Mouse (Mus musculus): ENCODE measurements at regions not wholly inside any gene's neighbourhood (a gene's known extent, or its start where the extent isn't known, plus 50 kb on each side); places are given as distances from the start of the nearest gene placed in this dataset.

- no peak for DNase-seq
These were observed 221.5 kb downstream of the Epha7 start for GRCm38 (mm10) chr4:29034406-29034805.

GRCm38 (mm10) chr4:29039993-29040392 lies 227.1 kb downstream of the Epha7 start:
- DNase-seq, result no peak

- DNase-seq, result no peak
These were observed 256.0 kb downstream of the Epha7 start for GRCm38 (mm10) chr4:29068678-29069621.

DNA sequence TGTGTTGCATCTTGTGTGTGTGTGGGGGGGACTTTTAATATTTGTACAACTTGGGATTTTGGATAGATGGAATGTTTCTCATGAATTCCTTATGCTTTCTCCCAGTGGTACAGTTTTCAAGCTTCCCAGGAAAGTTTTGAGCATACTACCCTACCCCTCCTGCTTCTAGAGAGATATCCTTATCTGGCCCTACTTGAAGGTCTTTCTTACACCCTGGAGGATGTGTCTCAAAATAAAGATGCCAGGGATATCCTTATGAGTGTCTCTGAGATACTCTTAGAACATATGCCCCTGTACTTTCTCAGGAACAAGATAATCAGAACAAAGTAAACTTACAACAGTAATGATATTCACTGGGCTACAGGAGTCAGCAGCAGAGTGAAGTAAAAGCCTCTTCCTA lies 261.3 kb downstream of the Epha7 start:
- no peak for DNase-seq

- DNase-seq, result no peak
These were observed 261.9 kb downstream of the Epha7 start for GRCm38 (mm10) chr4:29074851-29075250.

GRCm38 (mm10) chr4:29076683-29077082 lies 263.8 kb downstream of the Epha7 start:
- DNase-seq, result no peak

DNA sequence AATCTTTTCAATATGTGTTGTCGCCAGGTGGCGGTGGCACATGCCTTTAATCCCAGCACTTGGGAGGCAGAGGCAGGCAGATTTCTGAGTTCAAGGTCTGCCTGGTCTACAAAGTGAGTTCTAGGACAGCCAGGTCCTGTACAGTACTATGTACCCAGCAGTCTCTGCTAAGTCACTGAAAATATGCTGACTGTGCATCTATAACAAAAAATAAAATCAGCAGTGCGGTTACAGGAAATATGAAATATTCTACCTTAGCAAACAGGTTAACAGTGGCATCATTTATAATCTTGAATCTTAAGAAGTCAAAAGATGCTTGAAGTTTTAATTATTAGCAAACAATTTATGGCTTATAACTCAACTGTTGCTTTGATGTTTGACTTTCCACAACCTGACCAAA lies 265.5 kb downstream of the Epha7 start:
- DNase-seq, result no peak

DNA sequence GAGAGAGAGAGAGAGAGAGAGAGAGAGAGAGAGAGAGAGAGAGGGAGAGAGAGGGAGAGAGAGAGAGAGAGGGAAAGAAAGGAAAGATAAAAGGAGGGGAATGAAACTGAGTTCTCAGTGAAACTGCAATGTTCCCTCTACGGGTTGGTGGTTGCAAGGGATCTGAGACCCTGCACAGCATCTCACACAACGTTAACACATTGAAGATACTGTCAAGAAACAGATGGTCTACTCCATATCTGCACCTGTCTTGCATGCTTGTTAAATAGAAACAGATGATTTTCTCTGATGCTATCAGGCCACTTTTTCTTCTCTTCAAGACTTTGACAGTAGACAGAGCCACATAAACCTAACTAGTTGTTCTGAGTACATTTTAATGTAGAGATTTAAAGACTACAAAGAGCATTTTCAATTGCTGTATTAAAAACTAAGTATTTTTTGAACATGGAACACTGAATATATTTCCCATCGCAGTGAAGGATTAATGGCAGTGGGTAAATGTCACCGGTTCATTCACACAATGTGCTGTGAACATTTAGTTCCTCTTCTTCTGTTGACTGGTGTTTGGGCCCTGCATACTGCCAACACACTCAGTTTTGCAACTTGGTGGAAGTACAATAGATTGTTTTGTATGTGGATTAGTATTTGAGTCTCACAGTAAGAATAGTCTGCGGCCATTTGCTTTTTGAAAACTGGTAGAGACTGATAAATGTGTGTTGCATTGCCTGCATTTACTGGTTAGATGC lies 270.8 kb downstream of the Epha7 start:
- no peak for DNase-seq

DNA sequence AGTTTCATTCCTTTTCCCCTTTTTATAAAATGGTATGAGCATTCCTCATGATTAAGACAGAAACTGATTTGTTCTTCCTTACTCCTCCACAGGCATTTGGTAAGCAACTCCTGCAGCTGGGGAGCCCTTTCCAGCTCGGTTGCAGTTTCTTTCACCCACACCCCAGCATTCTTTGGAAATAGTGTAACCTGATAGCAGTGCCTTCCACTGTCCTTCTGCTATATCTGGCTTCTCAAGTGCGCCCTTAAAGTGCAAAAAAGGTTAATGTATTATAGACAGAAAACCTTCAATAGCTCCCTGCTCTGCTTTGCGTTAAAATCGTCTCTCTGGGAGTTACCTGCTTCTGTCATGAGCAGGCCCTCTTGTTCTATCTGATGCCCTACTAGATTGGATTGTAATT lies 278.0 kb downstream of the Epha7 start:
- DNase-seq, result no peak

DNA sequence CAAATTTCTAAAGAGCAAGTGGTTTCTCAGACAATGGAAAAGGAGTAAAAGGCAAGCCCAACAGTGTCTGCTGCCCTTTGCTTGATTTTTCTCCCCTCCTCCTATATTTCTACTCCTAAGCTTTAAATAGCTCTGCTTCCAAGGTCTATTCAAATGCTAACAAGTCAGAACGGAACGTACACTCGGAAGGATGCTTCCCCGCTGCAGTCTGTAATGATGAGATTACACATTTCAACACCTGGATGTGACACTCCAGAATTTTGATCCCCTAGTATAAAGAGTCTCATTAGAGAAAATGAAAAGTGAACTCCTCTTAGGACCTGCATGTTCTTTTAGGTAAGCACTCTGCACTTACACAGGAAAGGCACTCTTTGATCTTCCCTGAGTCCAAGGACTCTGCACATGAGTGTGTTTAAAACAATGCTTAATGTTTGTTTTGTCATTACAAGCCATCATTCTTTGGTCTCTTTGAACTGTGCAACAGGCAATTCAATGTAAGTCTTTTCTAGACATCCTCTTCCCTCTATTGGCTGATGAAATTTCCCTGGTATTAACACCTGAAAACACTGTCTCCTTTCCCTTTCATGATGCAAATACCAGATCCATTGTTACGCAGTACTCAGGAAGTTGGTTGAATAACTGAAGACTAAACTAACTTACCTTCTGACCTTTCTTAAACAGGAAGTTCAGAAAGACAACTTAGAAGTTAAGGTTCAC lies 278.7 kb downstream of the Epha7 start:
- DNase-seq, result no peak

DNA sequence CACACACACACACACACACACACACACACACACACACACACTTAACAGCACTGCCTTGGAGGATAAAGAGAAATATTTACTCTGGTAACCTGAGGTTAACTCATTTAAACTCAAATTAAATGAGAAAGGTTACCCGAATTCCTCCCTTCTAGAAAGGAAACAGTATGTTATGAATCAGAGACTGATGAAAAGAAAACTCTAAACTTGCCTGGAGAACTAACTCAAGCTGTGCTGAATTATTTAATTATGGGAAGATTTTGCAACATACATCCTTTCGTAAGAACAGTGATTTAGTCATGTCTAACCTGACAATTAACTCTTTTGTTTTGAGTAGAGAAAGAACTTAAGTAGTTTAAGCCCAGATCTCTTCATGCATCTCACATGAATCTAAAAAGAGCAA lies 289.4 kb downstream of the Epha7 start:
- no peak for DNase-seq

DNA sequence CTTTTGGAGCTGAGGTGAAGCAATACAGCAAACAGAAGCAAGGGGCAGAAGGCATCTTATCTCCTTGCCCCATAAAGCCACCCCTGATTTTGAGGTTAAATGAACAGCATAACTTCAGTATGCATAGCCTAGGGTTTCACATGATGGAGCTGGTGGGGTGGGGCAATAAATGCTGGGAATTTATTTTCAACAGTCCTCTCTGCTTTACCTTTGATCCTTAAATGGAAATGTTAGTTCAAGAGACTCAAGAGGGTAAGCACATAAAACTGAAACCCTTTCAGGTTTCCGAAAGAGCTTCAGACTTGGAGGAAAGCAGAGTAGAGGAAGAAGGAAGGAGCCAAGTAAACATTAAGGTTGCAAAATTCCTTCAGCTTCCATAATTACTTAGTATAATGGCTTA lies 290.5 kb downstream of the Epha7 start:
- no peak for DNase-seq

DNA sequence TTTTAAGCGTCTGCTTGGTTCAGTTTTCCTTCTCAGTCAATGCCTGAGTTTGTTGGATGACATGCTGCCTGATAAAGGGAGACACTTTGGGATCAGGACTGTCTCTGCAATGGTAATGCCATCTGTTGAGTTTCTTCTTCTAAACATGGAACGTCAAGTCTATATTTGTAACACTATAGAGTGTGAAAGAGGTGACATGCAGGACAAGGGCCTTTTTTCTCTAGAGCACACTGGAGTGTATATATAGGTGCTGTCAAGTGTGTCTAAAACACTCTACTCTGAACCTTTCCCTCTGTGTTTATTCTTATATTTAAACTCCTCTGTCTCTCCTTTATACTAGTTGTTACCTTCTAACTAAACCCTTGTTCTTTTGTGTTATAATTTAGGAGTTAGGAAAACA lies 299.6 kb downstream of the Epha7 start:
- no peak for DNase-seq

DNA sequence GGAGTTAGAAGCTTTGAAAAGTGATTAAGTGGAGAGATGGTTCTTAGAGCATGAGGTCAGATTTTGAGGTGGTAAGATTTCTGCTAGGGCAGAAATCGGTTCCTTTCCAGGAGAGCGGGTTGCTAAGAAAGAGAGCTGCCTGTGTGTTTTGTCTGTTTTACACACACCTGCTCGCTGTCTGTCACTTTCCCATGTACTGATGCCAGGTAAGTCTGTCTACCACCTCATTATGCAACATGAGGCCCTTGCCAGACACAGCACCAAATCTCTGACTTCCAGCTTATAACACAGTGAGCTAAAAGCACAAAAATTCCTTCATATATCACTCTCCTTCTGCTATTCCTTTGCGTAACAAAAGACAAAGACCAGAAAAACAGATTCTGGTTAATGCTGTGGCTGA lies 304.1 kb downstream of the Epha7 start:
- no peak for DNase-seq

DNA sequence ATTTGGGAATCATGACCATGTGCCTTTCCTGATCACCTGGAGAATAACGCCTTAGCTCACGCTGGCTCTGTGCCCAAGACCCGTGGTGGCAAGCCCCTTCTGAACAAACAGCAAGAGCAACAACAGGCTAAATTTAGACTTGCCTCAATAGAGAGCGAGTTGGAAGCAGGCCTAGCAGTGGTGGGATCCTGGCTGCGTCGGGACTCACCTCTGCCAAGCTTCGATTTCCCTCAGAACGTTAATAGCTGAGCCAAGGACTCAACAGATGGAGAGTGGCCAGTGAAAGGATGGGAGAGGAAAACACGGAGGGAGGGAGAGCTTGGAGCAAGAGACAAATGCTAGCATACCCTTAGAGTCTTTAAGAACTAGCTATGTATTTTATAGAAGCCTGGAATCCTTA lies 305.0 kb downstream of the Epha7 start:
- peak; percentile 56 for DNase-seq

DNA sequence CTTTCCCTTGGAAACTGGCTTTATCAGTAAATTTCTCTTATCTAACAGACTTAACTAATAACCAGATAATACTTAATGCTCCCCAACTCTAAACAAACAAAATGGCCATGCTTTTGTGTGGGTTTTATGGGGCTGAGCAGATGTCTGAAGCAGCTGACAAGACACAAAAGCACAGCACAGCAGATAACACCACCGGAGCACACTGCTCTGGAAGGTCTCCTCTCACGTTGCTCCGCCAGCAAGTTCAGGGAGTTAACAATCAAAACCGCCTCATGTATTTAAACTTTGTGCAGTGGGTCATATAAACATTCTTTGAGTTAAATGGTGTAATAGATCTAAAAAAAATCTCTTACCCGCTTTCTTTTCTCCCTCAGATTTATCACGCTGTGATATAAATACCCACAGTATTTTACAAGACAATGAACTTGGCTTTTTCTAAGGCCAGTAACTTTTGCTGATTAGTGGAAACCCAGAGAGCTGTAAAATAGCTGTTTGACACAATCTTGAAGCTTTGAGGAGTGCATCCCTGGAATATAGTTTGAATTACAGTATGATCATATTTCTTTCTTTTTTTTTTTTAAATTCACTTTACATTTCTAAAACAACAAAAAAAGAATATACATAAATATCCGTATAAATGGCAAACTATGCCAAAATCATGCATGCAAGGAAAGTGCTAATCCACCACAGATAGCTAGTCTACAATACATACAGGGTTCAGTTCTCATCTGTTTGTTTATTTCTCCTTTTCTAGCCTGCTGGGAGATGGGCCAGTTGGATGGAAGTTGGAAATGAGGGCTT lies 305.9 kb downstream of the Epha7 start:
- DNase-seq, result no peak

GRCm38 (mm10) chr4:29119480-29120153 lies 306.7 kb downstream of the Epha7 start:
- DNase-seq, result no peak

GRCm38 (mm10) chr4:29123697-29124377 lies 310.9 kb downstream of the Epha7 start:
- DNase-seq, result no peak

DNA sequence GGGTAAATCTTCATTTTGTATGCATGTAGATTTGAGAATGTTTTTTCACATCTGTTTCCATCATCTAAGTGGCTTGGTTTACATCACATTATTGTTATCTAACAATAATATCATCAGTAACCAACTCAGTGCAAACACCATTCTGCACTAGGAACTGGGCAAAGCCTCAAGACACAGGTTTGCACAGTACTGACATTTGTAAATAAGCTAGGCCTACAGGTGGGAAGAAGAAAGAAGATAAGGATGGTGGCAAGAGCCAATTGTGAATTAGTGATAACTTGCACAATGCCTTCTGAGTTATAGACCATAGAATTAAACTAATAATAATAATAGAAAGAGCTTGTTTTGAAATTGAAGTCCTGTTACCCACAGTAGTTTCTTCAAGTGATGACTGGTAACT lies 317.6 kb downstream of the Epha7 start:
- no peak for DNase-seq

GRCm38 (mm10) chr4:29133404-29134307 lies 320.7 kb downstream of the Epha7 start:
- DNase-seq, result no peak
